Comparison of ENCODE assay signal across 25 mouse cellular contexts in the genomic region with DNA sequence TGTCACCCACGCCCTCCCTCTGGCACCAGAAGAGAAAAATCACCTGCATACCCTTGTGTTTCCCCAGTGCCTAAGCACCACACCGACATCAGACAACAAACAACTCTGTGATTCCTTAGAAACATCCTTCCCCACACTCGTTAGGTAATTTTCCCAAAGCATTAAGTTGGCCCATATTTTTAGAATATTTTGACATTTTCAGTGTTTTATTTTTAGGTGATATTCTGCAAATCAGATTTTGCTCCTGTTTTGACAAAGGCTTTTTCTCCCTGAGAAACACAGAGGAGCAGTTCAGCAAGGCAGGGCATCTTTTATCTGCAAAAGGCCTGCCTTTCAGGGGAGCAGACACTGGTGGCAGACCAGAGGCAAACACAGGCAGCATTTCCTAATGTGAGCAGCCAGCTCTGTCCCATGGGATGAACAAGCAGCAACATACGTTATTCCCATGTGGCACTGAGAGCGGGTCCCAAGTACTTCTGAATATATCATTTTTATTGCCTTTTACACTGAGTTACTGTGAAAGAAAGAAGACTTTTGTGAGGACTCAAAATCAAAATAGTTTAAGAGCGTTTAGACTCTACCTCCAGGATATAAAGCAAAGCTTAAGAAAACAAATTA.
DNase-seq lines count a peak whose midpoint lies in the region; ATAC-seq and TF ChIP-seq lines count a peak whose summit lies in the region.
"Had no signal": no experiment of that assay in that cellular context is flagged by ENCODE, and none has a peak within 500 bp of the region (broad histone marks: within the 10 kb centered on the region; RNA-seq: fewer than 3 reads in every experiment).

No protein-coding gene starts in this region.

- no peak overlapping the region for H3K27ac ChIP-seq in hindbrain, postnatal 0 days
- no peak overlapping the region for H3K27ac ChIP-seq in hindbrain, embryonic 16.5 days (ENCODE audit: low read depth, low read length)
- H3K27ac ChIP-seq in heart, embryonic 11.5 days (ENCODE audit: low read depth, low read length) = no peak overlapping the region
- H3K27ac ChIP-seq: embryonic facial prominence, embryonic 15.5 days; heart, adult 2 months; heart, embryonic 15.5 days; hindbrain, embryonic 15.5 days; limb, embryonic 13.5 days; liver, embryonic 13.5 days; midbrain, embryonic 13.5 days; neural tube, embryonic 15.5 days had no signal

- H3K4me2 ChIP-seq in hindbrain, postnatal 0 days (ENCODE audit: low read depth, low read length) = no peak overlapping the region
- no peak overlapping the region for H3K4me2 ChIP-seq in hindbrain, embryonic 16.5 days (ENCODE audit: low read length)
- no peak overlapping the region for H3K4me2 ChIP-seq in heart, embryonic 11.5 days
- H3K4me2 ChIP-seq: embryonic facial prominence, embryonic 15.5 days; heart, embryonic 15.5 days; hindbrain, embryonic 15.5 days; limb, embryonic 13.5 days; liver, embryonic 13.5 days; lung, embryonic 14.5 days; midbrain, embryonic 13.5 days; neural tube, embryonic 15.5 days had no signal

- H3K9me3 ChIP-seq in hindbrain, postnatal 0 days (ENCODE audit: low read length) = no peaks in the 10 kb centered on the region
- no peaks in the 10 kb centered on the region for H3K9me3 ChIP-seq in hindbrain, embryonic 16.5 days (ENCODE audit: control insufficient read depth, low read length)
- no peaks in the 10 kb centered on the region for H3K9me3 ChIP-seq in heart, embryonic 11.5 days (replicated peaks; ENCODE audit: control insufficient read depth, low read length)
- H3K9me3 ChIP-seq: embryonic facial prominence, embryonic 15.5 days; heart, embryonic 15.5 days; hindbrain, embryonic 15.5 days; limb, embryonic 13.5 days; liver, embryonic 13.5 days; midbrain, embryonic 13.5 days; neural tube, embryonic 15.5 days had no signal

- peak; percentile 32 for DNase-seq in hindbrain, postnatal 0 days (ENCODE audit: low spot score)
- DNase-seq in layer of hippocampus, adult 9-11 months = peak; percentile 34
- no peak for DNase-seq in layer of hippocampus, postnatal 25 days (ENCODE audit: extremely low spot score in 1 of 2, low spot score in 1 of 2)
- DNase-seq in right cerebral cortex, adult 2 months (ENCODE audit: low spot score in 2 of 2) = peak; percentile 27 to 35
- DNase-seq in right cerebral cortex, postnatal 4 days = no peak
- DNase-seq in testis, postnatal 14 days (ENCODE audit: low spot score) = no peak
- DNase-seq: adrenal gland, adult 2 months; B cell, adult 2 months; cerebellum, postnatal 10 days; gastrocnemius, postnatal 14 days; heart, adult 2 months; heart, postnatal 4 days; liver, embryonic 13.5 days; lung, embryonic 14.5 days; lung, postnatal 4 days; thymus, postnatal 14 days had no signal

- H3K27me3 ChIP-seq in hindbrain, postnatal 0 days (ENCODE audit: insufficient read depth, low read length) = no peaks in the 10 kb centered on the region
- no peaks in the 10 kb centered on the region for H3K27me3 ChIP-seq in hindbrain, embryonic 16.5 days (replicated peaks; ENCODE audit: control insufficient read depth, insufficient read depth, low read length)
- H3K27me3 ChIP-seq in heart, embryonic 11.5 days (ENCODE audit: control insufficient read depth, insufficient read depth, low read length) = no peaks in the 10 kb centered on the region
- H3K27me3 ChIP-seq: embryonic facial prominence, embryonic 15.5 days; heart, embryonic 15.5 days; hindbrain, embryonic 15.5 days; limb, embryonic 13.5 days; liver, embryonic 13.5 days; midbrain, embryonic 13.5 days; neural tube, embryonic 15.5 days had no signal

- no peak overlapping the region for H3K4me3 ChIP-seq in hindbrain, postnatal 0 days (ENCODE audit: low read length)
- no peak overlapping the region for H3K4me3 ChIP-seq in hindbrain, embryonic 16.5 days (ENCODE audit: low read length)
- H3K4me3 ChIP-seq in heart, embryonic 11.5 days (ENCODE audit: low read depth, low read length) = no peak overlapping the region
- H3K4me3 ChIP-seq: embryonic facial prominence, embryonic 15.5 days; heart, adult 2 months; heart, embryonic 15.5 days; hindbrain, embryonic 15.5 days; limb, embryonic 13.5 days; liver, embryonic 13.5 days; midbrain, embryonic 13.5 days; neural tube, embryonic 15.5 days had no signal

- WGBS in hindbrain, postnatal 0 days = 73% methylated on average over 6 of the region's 6 CpGs
- 69% methylated on average over 6 of the region's 6 CpGs for WGBS in hindbrain, embryonic 16.5 days
- 76% methylated on average over 6 of the region's 6 CpGs for WGBS in heart, embryonic 11.5 days (ENCODE audit: insufficient replicate concordance)

- ATAC-seq in hindbrain, postnatal 0 days = no peak
- ATAC-seq in hindbrain, embryonic 16.5 days = no peak
- no peak for ATAC-seq in heart, embryonic 11.5 days (replicated peaks; ENCODE audit: insufficient number of reproducible peaks, low FRiP score, low TSS enrichment)
- ATAC-seq: intestine, postnatal 0 days; midbrain, embryonic 13.5 days had no signal

- no peak overlapping the region for H3K9ac ChIP-seq in hindbrain, postnatal 0 days (replicated peaks; ENCODE audit: low read length)
- no peak overlapping the region for H3K9ac ChIP-seq in hindbrain, embryonic 16.5 days (ENCODE audit: low read depth, low read length)
- H3K9ac ChIP-seq in heart, embryonic 11.5 days (ENCODE audit: low read depth, low read length) = no peak overlapping the region
- H3K9ac ChIP-seq: embryonic facial prominence, embryonic 15.5 days; heart, embryonic 15.5 days; hindbrain, embryonic 15.5 days; limb, embryonic 13.5 days; liver, embryonic 13.5 days; lung, embryonic 14.5 days; midbrain, embryonic 13.5 days; neural tube, embryonic 15.5 days had no signal

- no peaks in the 10 kb centered on the region for H3K36me3 ChIP-seq in hindbrain, postnatal 0 days (ENCODE audit: insufficient read depth, low read length)
- H3K36me3 ChIP-seq in hindbrain, embryonic 16.5 days (ENCODE audit: control insufficient read depth, insufficient read depth, low read length) = no peaks in the 10 kb centered on the region
- H3K36me3 ChIP-seq in heart, embryonic 11.5 days (ENCODE audit: control insufficient read depth, insufficient read depth, low read length) = no peaks in the 10 kb centered on the region
- H3K36me3 ChIP-seq: embryonic facial prominence, embryonic 15.5 days; heart, embryonic 15.5 days; hindbrain, embryonic 15.5 days; limb, embryonic 13.5 days; liver, embryonic 13.5 days; midbrain, embryonic 13.5 days; neural tube, embryonic 15.5 days had no signal

- TF ChIP-seq CTCF in hindbrain, postnatal 0 days (IDR thresholded peaks at IDR 0.05; ENCODE audit: low read depth) = no peak

- no peaks in the 10 kb centered on the region for H3K4me1 ChIP-seq in hindbrain, postnatal 0 days (ENCODE audit: insufficient read depth, low read length)
- H3K4me1 ChIP-seq in hindbrain, embryonic 16.5 days (ENCODE audit: control insufficient read depth, insufficient read depth, low read depth, low read length) = no peaks in the 10 kb centered on the region
- no peaks in the 10 kb centered on the region for H3K4me1 ChIP-seq in heart, embryonic 11.5 days (ENCODE audit: control insufficient read depth, insufficient read depth, low read length)
- H3K4me1 ChIP-seq: embryonic facial prominence, embryonic 15.5 days; heart, embryonic 15.5 days; hindbrain, embryonic 15.5 days; liver, embryonic 13.5 days had no signal

Comparison
In these comparisons a context has a peak if more than half of its experiments do, and no peak if none do; other contexts are left out.
1. DNase-seq: peak in hindbrain, postnatal 0 days (single experiment), layer of hippocampus, adult 9-11 months (single experiment) and right cerebral cortex, adult 2 months (2 of 2); none in layer of hippocampus, postnatal 25 days (0 of 2), right cerebral cortex, postnatal 4 days (single experiment) and testis, postnatal 14 days (single experiment).